Mouse (Mus musculus) adipocyte (in vitro differentiated cells): ENCODE measurements around the gene Ccdc50.

Source experiments
- DNase-seq: peaks from one replicate; pipeline ENCODE4 v3.0.0-alpha.2; 2016; ENCODE audit warnings: low spot score

Ccdc50 gene

GRCm38 (mm10) chr16:27388761-27389451, at the start of gene Ccdc50:
TSS of gene Ccdc50 (plus strand) at chr16:27388869.
- DNase-seq: peak; percentile 86

GRCm38 (mm10) chr16:27347521-27347920, 41.1 kb upstream of the Ccdc50 start:
- peak; percentile 25 for DNase-seq

- DNase-seq: no peak
Observed at GRCm38 (mm10) chr16:27348359-27348758, 40.3 kb upstream of the Ccdc50 start.

GRCm38 (mm10) chr16:27349235-27349634, 39.4 kb upstream of the Ccdc50 start:
- DNase-seq: peak; percentile 31

GRCm38 (mm10) chr16:27349878-27350532, 38.7 kb upstream of the Ccdc50 start:
- no peak for DNase-seq

GRCm38 (mm10) chr16:27354464-27354863, 34.2 kb upstream of the Ccdc50 start:
- DNase-seq: no peak

GRCm38 (mm10) chr16:27360059-27360458, 28.6 kb upstream of the Ccdc50 start:
- DNase-seq: no peak

GRCm38 (mm10) chr16:27370191-27370590, 18.5 kb upstream of the Ccdc50 start, which contains the start of gene Uts2b:
TSS of gene Uts2b (minus strand) at chr16:27370239.
- DNase-seq: no peak

GRCm38 (mm10) chr16:27370700-27371099, 18.0 kb upstream of the Ccdc50 start:
- DNase-seq: no peak

GRCm38 (mm10) chr16:27374139-27374538, 14.5 kb upstream of the Ccdc50 start:
- no peak for DNase-seq

GRCm38 (mm10) chr16:27375318-27375717, 13.4 kb upstream of the Ccdc50 start:
- no peak for DNase-seq

- no peak for DNase-seq
Observed at GRCm38 (mm10) chr16:27376556-27376955, 12.1 kb upstream of the Ccdc50 start.

GRCm38 (mm10) chr16:27382217-27382616, 6.5 kb upstream of the Ccdc50 start:
- DNase-seq: no peak

GRCm38 (mm10) chr16:27384893-27385603, 3.6 kb upstream of the Ccdc50 start:
- peak; percentile 93 for DNase-seq

- peak; percentile 81 for DNase-seq
Observed at GRCm38 (mm10) chr16:27385649-27386048, 3.0 kb upstream of the Ccdc50 start.

- peak; percentile 36 for DNase-seq
Observed at GRCm38 (mm10) chr16:27386850-27387407, 1.7 kb upstream of the Ccdc50 start.

GRCm38 (mm10) chr16:27387634-27388611, 746 bp upstream of the Ccdc50 start:
- peak; percentile 96 for DNase-seq

- DNase-seq: peak; percentile 91
Observed at GRCm38 (mm10) chr16:27389534-27390282, 1.0 kb downstream of the Ccdc50 start.

GRCm38 (mm10) chr16:27390306-27390705, 1.6 kb downstream of the Ccdc50 start:
- DNase-seq: no peak

GRCm38 (mm10) chr16:27391845-27392244, 3.2 kb downstream of the Ccdc50 start:
- DNase-seq: no peak
